Mouse (Mus musculus): ENCODE data around the gene Mrpl18.
A peak's percentile ranks its signal among the peaks of the same experiment; 100 is the strongest.
"Not testable (repeated sequence)": the region's sequence is repeated elsewhere in the genome, so short reads cannot be mapped to it uniquely, and the experiment has no call there.

Mrpl18 gene

DNA sequence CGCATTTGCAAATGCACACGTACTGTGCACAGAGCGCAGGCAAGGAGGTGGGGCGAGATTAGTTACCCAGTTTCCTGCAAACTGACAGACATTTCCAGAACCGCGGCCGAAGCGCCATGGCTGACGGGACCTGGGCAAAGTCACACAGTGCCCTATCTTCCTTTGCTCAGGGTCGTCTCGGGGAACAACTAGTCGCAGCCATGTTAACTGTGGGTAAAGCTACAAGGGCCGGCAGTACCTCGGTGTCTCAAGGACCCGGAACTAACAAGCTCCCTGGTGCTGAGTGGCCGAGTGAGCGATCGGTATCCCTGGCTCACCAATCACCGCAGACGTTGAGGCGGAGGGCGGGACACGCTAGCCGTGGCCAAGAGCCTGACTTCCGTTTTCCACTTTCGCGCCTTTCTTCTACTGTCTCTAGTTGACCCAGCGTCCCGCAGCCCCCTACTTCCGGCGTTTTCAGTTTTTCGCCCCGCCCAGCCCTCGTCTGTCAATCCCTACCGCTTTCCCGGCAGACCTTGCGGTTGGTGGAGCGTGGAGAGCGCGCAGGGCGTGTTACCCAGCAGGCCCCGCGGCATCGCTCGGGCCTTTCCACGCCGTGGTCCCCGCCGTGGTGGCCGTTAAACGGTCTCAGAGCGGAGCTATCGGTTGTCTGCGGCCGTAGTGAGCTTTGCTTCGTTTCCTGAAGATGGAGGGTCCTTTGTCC, at the start of gene Mrpl18:
Gene Mrpl18, minus strand, starts transcription at position 465 of the 703 bp plus-strand sequence.
- DNase-seq (ENCODE audit: low read depth in 2 of 2, low spot score in 2 of 2): peak; percentile 96

DNA sequence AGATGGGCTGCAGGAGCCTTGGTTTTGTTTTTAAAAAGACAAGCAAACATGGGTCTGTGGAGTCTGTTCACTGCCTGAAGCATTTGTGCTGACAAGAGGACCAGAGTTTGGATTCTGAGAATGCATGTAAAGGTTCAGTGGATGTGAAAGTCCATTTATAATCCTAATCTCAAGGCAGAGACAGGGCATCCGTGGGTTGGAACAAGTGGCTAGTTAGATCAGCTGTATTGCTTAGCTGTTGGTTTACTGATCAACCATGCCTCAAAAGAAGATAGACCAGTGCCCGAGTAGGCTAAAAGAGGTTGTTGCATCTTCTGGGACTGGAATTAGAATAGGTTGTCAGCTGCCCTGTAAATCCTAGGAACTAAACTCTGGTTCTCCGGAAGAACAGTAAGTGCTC, 47.3 kb upstream of the Mrpl18 start:
- no peak for DNase-seq (ENCODE audit: low read depth in 2 of 2, low spot score in 2 of 2)

DNA sequence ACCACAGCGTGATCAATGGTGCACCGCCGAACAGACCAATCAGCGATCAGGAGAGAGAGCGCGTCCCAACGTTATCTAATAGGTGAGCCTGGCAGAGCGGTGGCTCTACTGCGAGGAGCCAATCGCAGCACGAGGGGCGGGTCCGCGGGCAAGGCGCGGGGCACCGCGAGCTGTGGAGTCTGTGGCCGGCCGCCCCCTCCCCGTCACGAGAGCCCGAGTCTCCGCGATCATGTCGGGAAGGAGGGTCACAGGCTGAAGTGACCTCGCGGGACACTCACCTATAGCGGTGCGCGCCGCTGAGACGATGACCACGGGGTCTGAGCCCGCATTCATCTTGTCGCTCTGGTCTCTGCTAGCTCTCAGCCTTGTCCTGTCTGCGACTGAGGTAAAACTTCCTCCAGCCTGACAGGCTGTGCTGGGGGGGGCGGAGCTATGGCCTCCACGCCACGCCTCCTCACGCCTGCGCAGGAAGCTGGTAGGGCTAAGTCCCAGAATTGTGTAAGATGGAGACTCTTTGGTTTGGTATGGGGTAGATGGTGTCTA, 44.3 kb upstream of the Mrpl18 start, which contains the start of gene Acat2:
Gene Acat2, minus strand, starts transcription at position 417 of the 543 bp plus-strand sequence.
- DNase-seq (ENCODE audit: low read depth in 2 of 2, low spot score in 2 of 2): peak; percentile 93 to 97

DNA sequence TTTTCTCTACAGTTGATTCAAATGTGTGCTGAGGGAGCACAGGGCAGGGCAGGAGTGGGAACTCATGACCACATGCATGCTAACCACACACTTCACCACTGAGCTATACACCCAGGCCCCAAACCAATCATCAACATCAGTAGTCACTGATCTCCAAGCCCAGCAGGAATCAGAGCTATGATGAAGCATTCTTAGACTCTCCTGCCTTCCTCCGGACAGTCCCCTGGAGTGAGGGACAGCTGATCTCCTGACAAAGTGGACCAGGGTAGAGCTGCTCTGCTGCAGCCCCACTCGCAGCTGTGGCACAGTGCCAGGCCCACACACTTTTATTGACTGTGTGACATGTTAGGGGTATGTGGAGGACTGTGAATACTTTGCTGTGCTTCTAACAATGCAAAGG, 43.2 kb upstream of the Mrpl18 start:
- DNase-seq (ENCODE audit: low read depth in 2 of 2, low spot score in 2 of 2): not testable (repeated sequence)

DNA sequence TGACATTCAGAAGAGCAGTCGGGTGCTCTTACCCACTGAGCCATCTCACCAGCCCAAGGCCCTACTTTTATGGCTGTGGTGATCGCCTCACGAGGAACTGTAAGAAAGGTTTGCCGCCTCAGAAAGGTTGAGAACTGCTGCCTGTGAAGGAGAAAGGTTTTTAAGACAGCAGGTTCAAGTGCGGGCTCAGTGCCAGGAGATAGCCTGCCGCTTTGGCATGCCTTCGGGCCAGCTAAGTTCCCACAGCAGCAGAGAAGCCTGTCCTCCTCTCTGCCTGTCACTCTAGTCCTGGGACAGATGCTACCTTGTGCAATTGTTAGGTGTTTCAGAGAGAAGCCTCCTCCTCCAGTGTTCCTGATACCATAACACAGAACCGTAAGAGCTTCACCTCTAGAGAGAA, 40.5 kb upstream of the Mrpl18 start:
- no peak for DNase-seq (ENCODE audit: low read depth in 2 of 2, low spot score in 2 of 2)

DNA sequence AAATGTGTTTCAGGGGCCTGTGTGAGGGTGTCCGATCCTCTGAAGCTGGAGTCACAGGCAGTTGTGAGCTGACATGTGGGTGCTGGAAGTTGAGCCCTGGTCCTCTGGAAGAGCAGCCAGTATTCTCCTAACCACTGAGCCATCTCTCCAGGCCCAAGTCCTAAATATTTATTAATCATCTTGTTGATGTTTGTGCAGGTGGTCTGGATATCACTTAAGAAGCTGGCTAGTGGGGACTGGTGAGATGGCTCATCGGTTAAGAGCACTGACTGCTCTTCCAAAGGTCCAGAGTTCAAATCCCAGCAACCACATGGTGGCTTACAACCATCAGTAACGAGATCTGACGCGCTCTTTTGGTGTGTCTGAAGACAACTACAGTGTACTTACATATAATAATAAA, 33.5 kb upstream of the Mrpl18 start:
- DNase-seq (ENCODE audit: low read depth in 2 of 2, low spot score in 2 of 2): no peak

DNA sequence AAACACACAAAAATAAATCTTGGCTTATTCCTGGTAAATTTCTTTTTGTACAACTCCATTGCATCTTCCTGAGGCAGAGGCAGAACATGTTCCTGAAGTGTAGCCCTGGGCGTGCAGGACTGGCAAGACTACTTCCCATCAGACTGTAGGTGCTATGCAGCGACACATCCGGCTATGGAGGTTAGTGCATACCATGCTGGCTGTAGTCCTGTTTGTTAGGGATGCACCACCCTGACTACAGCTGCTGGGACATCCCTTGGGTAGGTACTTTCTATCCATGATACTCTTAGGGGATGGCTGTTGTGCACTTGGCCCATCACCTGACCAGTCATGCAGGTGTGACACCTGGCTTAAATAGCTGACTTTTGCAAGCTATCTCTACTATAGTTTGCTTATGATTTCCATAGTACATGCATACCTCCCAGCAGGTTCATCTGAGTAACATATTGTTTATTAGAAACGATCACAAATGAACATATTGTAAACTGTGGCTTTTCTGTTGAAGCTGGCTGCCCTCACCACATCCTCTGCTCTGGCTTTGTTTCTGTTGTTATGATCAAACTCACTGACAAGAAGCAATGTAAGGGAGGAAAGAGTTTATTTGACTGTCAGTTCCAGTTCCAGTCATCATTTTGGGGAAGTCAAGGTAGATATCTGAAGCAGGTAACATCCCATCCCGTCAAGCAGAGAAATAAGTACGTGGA, 26.5 kb upstream of the Mrpl18 start:
- DNase-seq (ENCODE audit: low read depth in 2 of 2, low spot score in 2 of 2): no peak

DNA sequence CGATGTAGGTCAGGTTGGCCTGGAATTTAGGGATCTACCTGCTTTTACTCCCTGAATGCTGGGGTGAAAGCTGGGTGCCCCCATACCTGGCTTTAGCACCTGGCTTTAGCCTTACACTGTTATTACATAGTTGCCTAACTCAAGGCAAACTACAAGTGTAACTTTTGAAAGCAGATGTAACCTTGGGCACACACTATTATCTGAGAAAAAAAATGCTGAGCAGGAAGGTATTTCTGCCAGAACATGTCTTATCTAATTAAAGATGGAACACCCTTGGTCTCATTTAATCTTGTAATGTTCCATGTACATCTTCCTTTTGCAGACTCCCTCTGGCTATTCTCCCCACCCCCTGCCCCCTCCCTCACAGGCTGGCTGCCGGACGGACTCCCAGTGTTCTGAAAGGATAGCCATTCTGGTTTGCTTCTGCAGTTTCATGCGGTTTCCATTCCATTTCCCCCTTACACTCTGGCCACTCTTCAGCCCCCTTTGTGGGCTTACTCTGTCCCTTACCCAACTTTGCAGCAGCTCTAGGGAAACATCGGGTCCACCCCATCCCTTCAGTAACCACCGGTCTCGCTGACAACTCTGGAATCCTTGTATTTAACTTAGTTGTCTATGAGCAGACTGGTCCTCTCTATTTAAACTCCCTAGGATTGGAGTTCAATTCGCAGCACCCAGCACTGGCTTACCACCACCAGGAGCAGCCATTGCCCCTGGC, 25.6 kb upstream of the Mrpl18 start:
- DNase-seq (ENCODE audit: low read depth in 2 of 2, low spot score in 2 of 2): no peak

DNA sequence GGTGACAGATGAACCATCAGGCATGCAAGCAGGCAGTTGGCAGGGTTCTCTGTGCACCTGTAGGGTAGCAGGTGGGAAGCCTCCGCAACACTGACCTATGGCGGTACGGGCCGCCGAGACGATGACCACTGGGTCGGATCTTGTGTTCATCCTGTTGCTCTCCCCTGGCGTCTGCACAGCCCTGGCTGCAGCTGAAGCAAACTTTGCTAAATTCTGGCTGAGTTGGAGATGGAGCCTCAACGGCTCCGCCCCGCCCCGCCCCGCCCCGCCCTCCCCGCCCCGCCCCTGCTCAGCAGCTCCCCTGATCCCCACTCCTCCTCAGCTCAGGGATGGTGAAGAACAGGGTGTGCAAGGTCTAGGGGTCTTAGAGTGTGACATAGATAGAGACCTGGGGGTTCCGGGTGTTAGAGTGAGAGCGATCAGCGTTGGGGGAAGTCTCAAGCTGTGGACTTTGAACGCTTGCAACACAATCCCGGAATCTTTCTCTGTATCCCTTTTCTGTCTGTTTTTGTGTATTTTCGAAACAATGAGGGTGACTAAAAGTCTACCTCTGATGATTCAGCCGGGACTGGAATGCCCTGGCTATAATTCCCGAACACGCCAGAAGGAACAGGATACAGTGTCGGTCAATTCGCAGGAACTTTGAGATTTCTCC, 24.1 kb upstream of the Mrpl18 start, which contains the start of gene Acat3:
Gene Acat3, minus strand, starts transcription at position 450 of the 655 bp plus-strand sequence.
- no peak for DNase-seq (ENCODE audit: low read depth in 2 of 2, low spot score in 2 of 2)

DNA sequence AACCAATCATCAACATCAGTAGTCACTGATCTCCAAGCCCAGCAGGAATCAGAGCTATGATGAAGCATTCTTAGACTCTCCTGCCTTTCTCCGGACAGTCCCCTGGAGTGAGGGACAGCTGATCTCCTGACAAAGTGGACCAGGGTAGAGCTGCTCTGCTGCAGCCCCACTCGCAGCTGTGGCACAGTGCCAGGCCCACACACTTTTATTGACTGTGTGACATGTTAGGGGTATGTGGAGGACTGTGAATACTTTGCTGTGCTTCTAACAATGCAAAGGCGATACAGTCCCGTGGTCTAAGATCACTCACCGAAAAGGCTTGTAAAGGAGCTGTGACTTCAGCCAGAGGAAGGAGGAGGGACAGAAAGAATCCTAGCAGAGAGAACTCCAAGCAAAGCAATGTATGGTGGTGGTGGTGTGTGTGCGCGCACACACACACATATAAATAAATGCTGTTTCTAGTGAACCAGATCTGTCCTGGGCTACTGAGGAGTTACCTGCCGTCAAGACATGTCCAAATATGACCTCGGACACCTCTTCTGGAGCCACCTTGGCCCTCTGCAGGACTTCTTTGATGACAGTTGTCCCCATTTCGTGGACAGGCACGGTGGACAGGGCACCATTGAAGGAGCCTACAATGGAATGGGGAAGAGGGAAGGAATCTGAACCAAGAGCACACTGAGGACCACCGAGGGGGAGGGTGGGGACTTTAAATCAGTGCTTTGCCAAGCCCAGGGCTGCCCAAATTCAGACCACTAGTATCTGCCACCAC, 23.4 kb upstream of the Mrpl18 start:
- DNase-seq (ENCODE audit: low read depth in 2 of 2, low spot score in 2 of 2): not testable (repeated sequence)

DNA sequence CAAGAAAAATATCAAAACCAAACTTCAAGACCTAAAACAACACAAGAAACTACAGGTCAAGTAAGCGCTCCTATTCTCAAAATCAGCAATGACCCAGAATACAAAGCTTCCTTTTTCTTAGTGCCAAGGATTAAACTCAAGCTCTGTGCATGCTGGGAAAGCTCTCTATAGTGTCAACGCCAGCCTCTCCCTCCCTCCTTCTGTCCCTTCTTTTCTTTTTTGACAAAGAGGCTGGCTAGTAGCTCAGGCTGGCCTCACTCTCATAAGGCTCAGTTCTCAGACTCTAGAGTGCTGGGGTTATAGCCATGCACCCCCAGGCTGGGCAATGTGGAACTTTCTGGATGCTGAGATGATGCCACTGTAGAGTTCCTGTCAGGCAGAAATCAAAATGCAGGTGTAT, 21.9 kb upstream of the Mrpl18 start:
- DNase-seq (ENCODE audit: low read depth in 2 of 2, low spot score in 2 of 2): no peak

DNA sequence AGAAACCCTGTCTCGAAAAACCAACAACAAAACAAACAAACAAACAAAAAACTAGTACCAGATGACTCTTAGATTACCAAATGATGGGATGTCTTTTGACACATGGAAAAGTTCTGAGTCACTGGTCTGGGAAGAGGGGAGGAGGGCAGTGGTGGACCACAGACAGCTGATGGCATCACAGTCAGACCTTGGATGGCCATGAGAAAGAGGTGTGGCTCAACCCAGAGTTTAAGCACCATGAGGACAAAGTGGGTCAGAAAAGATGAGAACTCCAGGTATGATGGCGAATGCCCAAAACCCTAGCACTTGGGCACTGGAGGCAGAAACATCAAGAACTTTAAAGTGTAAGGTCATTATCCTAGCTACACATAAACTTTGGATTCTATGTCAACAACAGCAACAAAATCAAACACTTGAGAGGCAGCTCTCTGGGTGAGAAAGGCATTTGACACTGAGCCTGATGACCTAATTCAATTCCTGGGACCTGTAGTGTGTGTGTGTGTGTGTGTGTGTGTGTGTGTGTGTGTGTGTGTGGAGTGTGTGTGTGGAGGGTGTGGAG, 21.3 kb upstream of the Mrpl18 start:
- DNase-seq (ENCODE audit: low read depth in 2 of 2, low spot score in 2 of 2): no peak

DNA sequence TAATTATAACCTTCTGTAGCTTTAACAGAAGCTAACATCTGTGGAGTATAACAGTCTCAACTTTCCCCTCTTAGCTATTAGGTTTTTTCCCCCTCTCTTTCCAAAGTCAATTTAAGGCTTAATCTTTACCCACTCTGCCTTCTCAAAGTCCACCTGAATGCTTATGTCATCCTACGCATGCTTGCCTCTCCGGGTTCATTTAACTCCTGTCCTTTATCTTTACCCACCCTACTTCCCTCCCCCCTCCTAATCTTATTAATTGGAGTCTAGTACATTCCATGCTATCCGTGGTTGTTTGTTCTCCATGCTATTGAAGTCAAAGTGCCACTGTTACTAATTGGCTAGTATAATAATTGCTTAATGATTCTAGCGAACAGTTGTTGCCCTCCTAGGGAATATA, 19.6 kb upstream of the Mrpl18 start:
- no peak for DNase-seq (ENCODE audit: low read depth in 2 of 2, low spot score in 2 of 2)

DNA sequence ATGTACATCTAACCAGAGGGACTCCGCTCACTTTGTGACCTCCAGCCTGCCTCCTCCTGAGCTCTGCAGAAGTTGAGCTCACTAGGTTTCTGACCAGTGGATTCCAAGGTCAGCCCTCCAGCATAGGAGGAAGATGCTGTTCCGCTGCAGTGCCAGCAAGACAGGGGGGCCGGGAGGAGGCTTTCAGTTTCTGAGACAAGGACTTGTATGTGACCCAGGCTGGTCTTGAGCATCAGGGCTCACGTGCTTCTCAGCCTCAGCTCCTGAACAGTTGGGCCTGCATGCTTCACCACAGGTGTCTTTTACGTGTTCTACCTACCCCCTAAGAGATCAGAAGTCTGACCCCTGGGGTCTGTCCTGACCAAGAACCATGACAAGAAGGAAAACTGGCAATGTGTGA, 15.4 kb upstream of the Mrpl18 start:
- DNase-seq (ENCODE audit: low read depth in 2 of 2, low spot score in 2 of 2): not testable (repeated sequence)

DNA sequence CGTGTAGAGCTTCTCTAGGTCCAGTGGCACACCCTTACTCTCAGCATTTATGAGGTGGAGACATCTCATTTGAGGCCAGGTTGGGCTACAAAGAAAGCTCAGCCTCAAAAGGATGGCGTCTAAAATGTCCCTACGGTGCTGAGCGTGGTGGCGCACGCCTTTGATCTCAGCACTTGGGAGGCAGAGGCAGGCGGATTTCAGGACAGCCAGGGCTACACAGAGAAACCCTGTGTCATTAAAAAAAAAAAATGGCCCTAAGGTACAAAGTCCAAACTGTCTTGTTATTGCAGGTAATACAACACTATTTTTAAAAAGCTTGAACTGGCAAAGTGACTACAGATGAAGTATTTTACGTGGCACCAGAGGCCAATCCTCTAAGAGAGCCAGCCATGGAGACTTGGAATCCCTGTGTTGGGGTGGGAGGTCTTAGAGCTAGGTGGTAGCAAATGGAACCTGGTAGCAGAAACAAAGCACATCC, 9.6 kb upstream of the Mrpl18 start:
- DNase-seq (ENCODE audit: low read depth in 2 of 2, low spot score in 2 of 2): no peak

DNA sequence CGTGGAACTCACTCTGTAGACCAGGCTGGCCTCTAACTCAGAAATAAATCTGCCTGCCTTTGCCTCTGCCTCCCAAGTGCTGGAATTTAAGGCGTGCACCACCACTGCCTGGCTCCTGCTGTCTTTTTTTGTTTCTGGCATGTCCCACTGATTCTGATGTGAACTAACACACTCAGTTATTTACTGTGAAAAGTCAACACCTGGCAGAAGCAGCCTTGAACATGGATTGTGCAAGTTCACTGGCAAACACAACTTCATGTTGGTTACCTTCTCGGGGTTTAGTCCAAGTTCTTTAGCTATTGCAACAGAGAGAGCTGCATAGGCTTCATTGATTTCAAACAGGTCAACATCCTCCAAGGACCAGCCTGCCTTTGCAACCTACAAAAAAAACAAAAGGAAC, 8.9 kb upstream of the Mrpl18 start:
- no peak for DNase-seq (ENCODE audit: low read depth in 2 of 2, low spot score in 2 of 2)

DNA sequence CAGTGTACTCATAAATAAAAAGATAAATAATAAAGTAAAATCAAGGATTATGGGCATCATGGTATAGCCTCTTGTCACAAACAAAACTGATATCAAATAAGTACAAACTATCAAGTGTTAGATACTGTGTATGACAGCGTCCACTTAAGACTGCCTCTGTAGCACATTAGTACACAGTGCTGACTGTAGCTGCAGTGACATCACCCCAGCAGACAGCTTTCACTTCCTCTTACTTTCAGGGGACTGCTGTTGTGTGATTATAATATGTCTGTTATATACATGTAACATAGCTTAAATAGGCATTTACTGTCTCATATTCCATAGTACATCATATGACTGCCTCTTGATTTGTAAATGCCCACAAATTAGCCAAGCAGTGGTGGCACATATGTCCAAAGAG, 4.9 kb upstream of the Mrpl18 start:
- DNase-seq (ENCODE audit: low read depth in 2 of 2, low spot score in 2 of 2): no peak

DNA sequence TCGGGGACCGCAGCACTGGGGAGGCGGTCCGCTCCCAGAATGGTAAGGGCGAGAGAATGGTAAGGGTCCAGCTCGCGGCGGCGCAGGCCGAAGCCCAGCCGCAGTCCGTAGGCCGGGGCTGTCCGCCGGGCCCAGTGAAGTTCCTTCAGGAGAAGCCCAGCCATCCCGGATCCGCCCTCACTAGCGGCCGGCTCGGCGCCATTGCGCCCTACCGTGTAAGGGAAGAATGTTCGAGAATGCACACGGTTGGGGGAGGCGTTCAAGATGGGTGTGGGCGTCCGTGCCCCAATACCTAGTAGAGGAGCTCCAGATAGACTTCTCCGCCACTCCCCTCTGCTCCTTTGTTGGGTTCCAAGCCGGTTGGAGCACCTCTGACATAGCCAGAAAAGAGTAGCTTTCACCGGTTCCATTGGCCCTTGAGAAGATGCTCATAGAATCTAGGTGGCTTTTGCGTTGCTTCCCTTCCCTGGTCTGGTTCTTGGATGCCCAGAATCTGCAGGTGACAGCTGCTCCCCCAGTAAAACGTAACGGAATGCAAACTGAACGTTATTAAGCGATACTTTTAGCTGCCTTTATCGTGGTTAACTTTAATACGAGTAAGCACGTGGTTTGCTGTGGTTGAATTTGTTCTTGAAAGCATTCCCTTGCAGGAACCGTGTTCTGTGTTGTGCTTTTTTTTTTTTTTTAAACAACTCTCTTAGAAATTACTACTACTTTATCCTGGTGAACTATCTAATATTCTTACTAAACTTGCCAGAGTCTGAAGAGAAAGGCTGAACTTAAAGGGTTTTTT, 639 bp upstream of the Mrpl18 start:
- DNase-seq (ENCODE audit: low read depth in 2 of 2, low spot score in 2 of 2): peak; percentile 21 to 47

DNA sequence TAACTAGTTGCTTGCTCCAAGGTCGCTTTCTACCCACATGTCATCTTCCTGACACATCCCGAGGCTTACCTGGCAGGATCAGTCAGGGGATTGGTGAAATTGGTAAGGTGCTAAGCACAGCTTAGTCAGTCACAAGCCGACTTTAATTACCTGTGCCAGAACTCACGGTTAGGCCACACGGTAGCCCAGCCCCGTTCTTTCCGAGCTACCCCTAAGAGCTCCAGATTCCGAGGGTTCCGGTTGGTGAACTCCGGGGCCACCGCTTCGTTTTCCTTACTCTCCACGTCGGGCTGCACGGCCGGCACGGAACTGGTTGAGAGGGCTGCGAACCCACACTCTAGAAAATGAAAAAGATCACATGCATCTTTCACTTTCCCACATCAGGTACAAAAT, 661 bp downstream of the Mrpl18 start, which contains the start of gene Tcp1:
Gene Tcp1, plus strand, starts transcription at position 214 of the 393 bp plus-strand sequence.
- no peak for DNase-seq (ENCODE audit: low read depth in 2 of 2, low spot score in 2 of 2)
